Mouse (Mus musculus) hindbrain, embryonic 10.5 days (tissue): ENCODE measurements at regions not wholly inside any gene's neighbourhood (a gene's known extent, or its start where the extent isn't known, plus 50 kb on each side); places are given as distances from the start of the nearest gene placed in this dataset.

Experiments used
- DNase-seq: peaks from one replicate; pipeline ENCODE4 v3.0.0-alpha.2; 2017; ENCODE audit warnings: low spot score
- H3K27ac ChIP-seq: fragments of 300-500 bp; sonication (generic); 2 replicates; pipeline ENCODE4 v1.5.1; 2016; ENCODE audit warnings: mild to moderate bottlenecking, moderate library complexity
- H3K27me3 ChIP-seq: fragments of 300-500 bp; sonication (generic); 2 replicates; pipeline ENCODE4 v1.6.1; 2016; ENCODE audit warnings: mild to moderate bottlenecking; ENCODE audit not compliant: poor library complexity, insufficient read depth, severe bottlenecking
- H3K36me3 ChIP-seq: fragments of 300-500 bp; sonication (generic); 2 replicates; pipeline ENCODE4 v1.6.1; 2016; ENCODE audit warnings: mild to moderate bottlenecking, moderate library complexity
- H3K4me1 ChIP-seq: fragments of 300-500 bp; sonication (generic); replicated peaks from 2 replicates; pipeline ENCODE4 v1.6.1; 2016; ENCODE audit warnings: mild to moderate bottlenecking
- H3K4me3 ChIP-seq: fragments of 300-500 bp; sonication (generic); 2 replicates; pipeline ENCODE4 v1.5.1; 2016; ENCODE audit warnings: mild to moderate bottlenecking, moderate library complexity
- H3K9me3 ChIP-seq: fragments of 300-500 bp; sonication (generic); 2 replicates; pipeline ENCODE4 v1.6.1; 2016; ENCODE audit warnings: mild to moderate bottlenecking, moderate library complexity
- WGBS: fragments of 180-500 bp; shearing (Covaris S2); methylation state at CpG from one replicate; pipeline ENCODE4 v1.1.7; 2016; 5-methylcytosine and 5-hydroxymethylcytosine counted together

DNA sequence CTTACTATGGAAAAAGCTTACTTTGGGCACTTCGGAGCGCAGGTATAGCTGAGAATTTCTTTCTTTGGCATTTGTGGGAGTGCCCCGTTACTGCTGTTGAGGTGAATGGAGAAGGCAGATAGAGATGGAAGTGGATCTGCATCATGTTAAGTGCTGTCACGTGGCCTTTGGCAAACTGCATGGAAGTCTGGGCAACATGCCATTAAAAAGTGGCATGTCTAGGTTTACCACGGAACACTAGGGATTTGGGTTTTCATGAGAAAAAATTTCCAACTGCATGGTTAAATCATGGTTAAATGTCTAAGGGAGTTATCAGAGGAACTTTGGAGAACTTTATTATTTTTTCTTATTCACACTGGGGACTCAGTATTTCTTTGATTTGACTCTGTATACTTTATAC, 102.0 kb upstream of the Mmadhc start:
- H3K4me1 ChIP-seq: no peaks in the 10 kb centered on the region
- H3K9me3 ChIP-seq: no peaks in the 10 kb centered on the region
- no peaks in the 10 kb centered on the region for H3K27me3 ChIP-seq
- no peak overlapping the region for H3K4me3 ChIP-seq
- H3K36me3 ChIP-seq: no peaks in the 10 kb centered on the region
- H3K27ac ChIP-seq: no peak overlapping the region
- no peak for DNase-seq
- 92% methylated on average over 5 of the region's 5 CpGs for WGBS

DNA sequence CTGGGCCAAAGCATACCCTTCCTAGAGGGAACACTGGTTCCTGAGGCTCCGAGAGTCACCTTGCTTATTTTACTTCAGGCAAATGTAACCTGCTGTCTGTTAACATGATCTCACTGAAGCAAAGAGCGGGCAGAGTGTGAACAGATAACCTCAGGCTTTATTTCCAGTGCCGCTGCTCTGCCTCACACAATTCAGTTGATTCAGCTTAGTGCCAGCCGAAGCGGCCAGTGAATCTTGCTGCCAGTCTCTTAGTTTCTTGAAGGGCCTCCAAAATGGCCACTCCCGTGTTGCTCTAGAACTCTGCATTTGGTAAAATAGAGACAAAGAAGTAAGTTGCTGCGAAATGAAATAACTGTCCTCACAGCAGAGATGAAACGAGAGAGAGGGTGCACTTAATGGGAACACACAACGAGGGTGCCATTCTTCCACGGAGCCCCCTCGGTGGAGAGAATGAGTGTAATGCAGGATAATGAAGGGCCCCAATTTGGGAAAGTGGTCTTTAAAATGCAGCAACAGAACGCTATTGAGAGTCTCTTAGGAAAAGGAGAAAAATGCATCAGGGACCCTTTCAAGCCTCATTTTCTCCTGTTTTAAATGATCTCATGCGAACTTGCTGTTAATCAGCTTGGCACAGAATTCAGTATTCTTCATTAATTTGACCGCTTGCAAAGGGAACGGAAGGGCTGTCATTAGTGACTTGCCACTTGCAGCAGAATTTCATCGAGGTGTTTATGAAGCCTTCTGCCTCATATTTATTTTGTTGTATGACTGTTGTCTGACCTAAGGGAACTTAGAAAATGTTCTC, 81.2 kb upstream of the Mmadhc start:
- Histone ChIP-seq H3K27ac (no peak overlapping the region), H3K27me3 (no peaks in the 10 kb centered on the region), H3K9me3 (no peaks in the 10 kb centered on the region), H3K4me1 (no peaks in the 10 kb centered on the region), H3K36me3 (no peaks in the 10 kb centered on the region), H3K4me3 (no peak overlapping the region)
- 88% methylated on average over 16 of the region's 16 CpGs for WGBS
- no peak for DNase-seq

DNA sequence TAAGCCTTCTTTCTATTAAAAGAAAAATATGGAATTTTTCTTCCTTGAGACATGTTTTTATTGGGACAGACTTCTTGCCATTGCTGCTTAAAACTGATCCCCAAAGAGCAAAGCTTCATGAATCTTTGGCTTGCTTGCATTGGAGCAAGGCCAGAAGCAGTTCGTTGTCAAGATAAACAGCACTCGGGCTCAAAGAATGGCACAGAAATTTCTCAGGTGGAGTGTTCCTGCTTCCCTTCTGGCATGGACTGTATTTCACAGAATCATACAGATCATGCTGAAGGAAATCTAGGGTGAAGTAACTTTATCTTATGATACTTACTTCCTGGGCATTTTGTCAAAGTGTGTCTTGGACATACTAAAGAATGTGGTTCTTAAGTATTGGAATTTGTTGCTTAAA, 77.0 kb upstream of the Mmadhc start:
- no peaks in the 10 kb centered on the region for H3K36me3 ChIP-seq
- no peaks in the 10 kb centered on the region for H3K9me3 ChIP-seq
- no peak for DNase-seq
- no peak overlapping the region for H3K4me3 ChIP-seq
- 0 out of 2 replicates have a peak, but pooled peaks cover 2% of the 10 kb centered on the region for H3K4me1 ChIP-seq
- no peaks in the 10 kb centered on the region for H3K27me3 ChIP-seq
- WGBS: 85% methylated on average over 2 of the region's 2 CpGs
- no peak overlapping the region for H3K27ac ChIP-seq

DNA sequence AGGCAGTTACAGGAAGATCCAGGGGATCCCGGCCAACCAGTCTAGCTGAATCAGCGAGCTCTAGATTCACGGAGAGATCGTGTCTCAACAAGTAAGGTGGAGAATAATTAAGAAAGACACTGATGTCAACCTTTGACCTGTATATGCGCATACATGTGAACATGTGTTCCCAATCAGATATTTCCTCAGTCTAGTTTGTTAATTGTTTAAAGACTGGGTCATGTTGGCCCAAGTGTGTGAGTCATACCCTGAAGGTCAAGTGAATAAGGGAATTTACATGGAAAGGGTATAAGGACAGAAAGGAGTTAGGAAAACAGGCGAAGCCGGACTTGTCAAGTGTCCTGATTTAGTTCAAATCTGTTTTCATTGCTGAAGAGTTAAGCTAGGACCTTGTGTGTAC, 76.4 kb upstream of the Mmadhc start:
- DNase-seq: no peak
- Histone ChIP-seq H3K27ac (no peak overlapping the region), H3K9me3 (no peaks in the 10 kb centered on the region), H3K27me3 (no peaks in the 10 kb centered on the region), H3K36me3 (no peaks in the 10 kb centered on the region), H3K4me1 (0 out of 2 replicates have a peak, but pooled peaks cover 4% of the 10 kb centered on the region), H3K4me3 (no peak overlapping the region)
- 82% methylated on average over 7 of the region's 7 CpGs for WGBS

- Histone ChIP-seq H3K27me3 (no peaks in the 10 kb centered on the region), H3K9me3 (no peaks in the 10 kb centered on the region), H3K27ac (no peak overlapping the region), H3K4me3 (no peak overlapping the region), H3K36me3 (no peaks in the 10 kb centered on the region), H3K4me1 (peaks cover 10% of the 10 kb centered on the region)
- WGBS: 74% methylated on average over 4 of the region's 4 CpGs
- DNase-seq: no peak
Observed at GRCm38 (mm10) chr2:50368831-50369230, 72.2 kb upstream of the Mmadhc start.

GRCm38 (mm10) chr2:50368351-50368750, 71.8 kb upstream of the Mmadhc start:
- no peaks in the 10 kb centered on the region for H3K27me3 ChIP-seq
- no peak overlapping the region for H3K27ac ChIP-seq
- no peak for DNase-seq
- H3K4me3 ChIP-seq: no peak overlapping the region
- 85% methylated on average over 6 of the region's 6 CpGs for WGBS
- H3K9me3 ChIP-seq: no peaks in the 10 kb centered on the region
- no peaks in the 10 kb centered on the region for H3K36me3 ChIP-seq
- H3K4me1 ChIP-seq: peaks cover 10% of the 10 kb centered on the region

- H3K9me3 ChIP-seq: no peaks in the 10 kb centered on the region
- DNase-seq: no peak
- no peaks in the 10 kb centered on the region for H3K36me3 ChIP-seq
- no peaks in the 10 kb centered on the region for H3K27me3 ChIP-seq
- H3K4me3 ChIP-seq: no peak overlapping the region
- H3K4me1 ChIP-seq: peaks cover 10% of the 10 kb centered on the region
- no peak overlapping the region for H3K27ac ChIP-seq
- 87% methylated on average over 6 of the region's 6 CpGs for WGBS
Observed at GRCm38 (mm10) chr2:50365221-50365620, 68.6 kb upstream of the Mmadhc start.

- Histone ChIP-seq H3K27ac (no peak overlapping the region), H3K36me3 (no peaks in the 10 kb centered on the region), H3K27me3 (no peaks in the 10 kb centered on the region), H3K4me1 (no peaks in the 10 kb centered on the region), H3K9me3 (no peaks in the 10 kb centered on the region), H3K4me3 (no peak overlapping the region)
- no peak for DNase-seq
- 92% methylated on average over 2 of the region's 2 CpGs for WGBS
Observed at GRCm38 (mm10) chr2:50356089-50356488, 59.5 kb upstream of the Mmadhc start.

- Histone ChIP-seq H3K9me3 (no peaks in the 10 kb centered on the region), H3K27ac (no peak overlapping the region), H3K27me3 (no peaks in the 10 kb centered on the region), H3K4me3 (no peak overlapping the region), H3K36me3 (no peaks in the 10 kb centered on the region), H3K4me1 (0 out of 2 replicates have a peak, but pooled peaks cover 4% of the 10 kb centered on the region)
- 69% methylated on average over 10 of the region's 10 CpGs for WGBS
- DNase-seq: peak; percentile 51
Observed at GRCm38 (mm10) chr2:50347486-50348265, 51.1 kb upstream of the Mmadhc start.
